Mouse (Mus musculus): ENCODE measurements around the gene Shisa5. TPM values are rescaled to one million over a fixed set of nuclear protein-coding genes. Genes with fewer than 3 reads are reported as not detected.

The Shisa5 gene
- polyA plus RNA-seq, 1 experiment from 2014 or later: 23.2 TPM

GRCm38 (mm10) chr9:109060898-109061295 is 22.5 kb downstream of the Shisa5 start:
- WGBS (ENCODE audit: insufficient replicate concordance): 80% methylated on average over 5 of the region's 5 CpGs
- H3K36me3 ChIP-seq (ENCODE audit: control insufficient read depth, insufficient read depth): peaks cover 9% of the 10 kb centered on the region

GRCm38 (mm10) chr9:109068095-109068735 is 29.9 kb downstream of the Shisa5 start:
- Histone ChIP-seq H3K27me3 (ENCODE audit: control insufficient read depth, insufficient read depth, low read depth, low read length) (no peaks in the 10 kb centered on the region), H3K4me2 (ENCODE audit: low read depth, low read length) (no peak overlapping the region), H3K9me3 (replicated peaks; ENCODE audit: control insufficient read depth, low read length) (no peaks in the 10 kb centered on the region), H3K4me1 (ENCODE audit: control insufficient read depth, low read depth, low read length) (peaks cover 7% of the 10 kb centered on the region), H3K36me3 (ENCODE audit: control insufficient read depth, insufficient read depth) (peaks cover 14% of the 10 kb centered on the region), H3K4me3 (ENCODE audit: low read depth, low read length) (no peak overlapping the region), H3K9ac (ENCODE audit: low read depth, low read length) (no peak overlapping the region), H3K27ac (ENCODE audit: low read length) (no peak overlapping the region)
- peak; percentile 48; the same call in 1 of the 2 replicates for ATAC-seq (ENCODE audit: low read depth)
- WGBS (ENCODE audit: insufficient replicate concordance): 85% methylated on average over 3 of the region's 3 CpGs

More at GRCm38 (mm10) chr9:109060898-109061295, 22.5 kb downstream of the Shisa5 start:
- Histone ChIP-seq H3K9ac (ENCODE audit: low read depth, low read length) (no peak overlapping the region), H3K4me3 (ENCODE audit: low read depth, low read length) (no peak overlapping the region), H3K27me3 (ENCODE audit: control insufficient read depth, insufficient read depth, low read depth, low read length) (no peaks in the 10 kb centered on the region), H3K4me1 (ENCODE audit: control insufficient read depth, low read depth, low read length) (peaks cover 13% of the 10 kb centered on the region), H3K4me2 (ENCODE audit: low read depth, low read length) (no peak overlapping the region), H3K9me3 (replicated peaks; ENCODE audit: control insufficient read depth, low read length) (no peaks in the 10 kb centered on the region), H3K27ac (ENCODE audit: low read length) (no peak overlapping the region)
- no peak for ATAC-seq (ENCODE audit: low read depth)

DNA sequence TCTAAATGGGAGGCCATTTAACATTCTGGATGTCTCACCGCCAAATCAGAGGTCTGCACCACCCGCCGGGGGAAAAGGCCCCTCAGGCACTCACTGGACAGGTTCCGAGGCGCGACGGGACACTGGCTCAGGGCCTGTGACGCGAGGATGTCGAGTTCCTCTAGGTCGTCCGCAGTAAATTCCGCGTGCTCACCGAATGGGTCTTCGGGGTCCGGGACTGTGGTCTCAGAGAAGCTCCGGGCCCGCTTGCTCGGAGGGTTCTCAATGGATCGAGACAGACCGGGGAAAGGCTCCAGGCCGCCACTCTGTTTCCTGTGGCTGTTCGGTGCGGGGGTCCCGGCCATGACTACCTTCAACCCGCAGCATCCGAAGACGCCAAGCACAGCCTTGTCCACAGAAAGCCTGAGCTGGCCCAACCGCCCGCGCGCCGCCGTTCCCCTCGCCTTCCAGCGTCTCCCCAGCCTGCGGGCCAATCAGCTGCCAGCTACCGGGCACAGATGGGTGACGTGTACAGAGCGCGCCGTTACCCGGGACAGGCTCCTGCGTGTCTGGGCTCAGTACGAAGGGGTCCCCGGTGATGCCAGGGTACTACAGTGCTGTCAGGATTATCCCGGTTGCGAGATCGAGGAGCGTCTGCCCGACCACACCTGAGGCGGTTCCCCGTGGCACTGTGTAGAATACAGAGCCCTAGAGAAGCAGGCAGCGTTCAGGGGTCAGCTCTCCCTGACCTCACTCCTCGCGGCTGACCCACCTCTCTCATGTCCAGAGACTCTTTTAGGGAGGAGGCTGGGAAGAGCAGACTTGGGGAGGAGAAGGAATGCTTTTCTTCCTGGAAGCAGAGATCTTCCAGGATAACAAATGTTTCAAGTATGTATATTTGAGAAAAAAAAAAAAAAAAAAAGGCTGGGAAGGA is 35.6 kb downstream of the Shisa5 start, which contains the start of gene Atrip:
Gene Atrip (minus strand): TSS at position 464 of the 913 bp plus-strand sequence.
- peak within 1 kb of the TSS; percentile 86 for H3K4me3 ChIP-seq (ENCODE audit: low read depth, low read length)
- peak within 1 kb of the TSS; percentile 86 for H3K9ac ChIP-seq (ENCODE audit: low read depth, low read length)
- H3K4me1 ChIP-seq (ENCODE audit: control insufficient read depth, low read depth, low read length): peaks cover 13% of the 10 kb centered on the region
- no peaks in the 10 kb centered on the region for H3K9me3 ChIP-seq (replicated peaks; ENCODE audit: control insufficient read depth, low read length)
- peak; percentile 100 for ATAC-seq (ENCODE audit: low read depth)
- H3K4me2 ChIP-seq (ENCODE audit: low read depth, low read length): peak within 1 kb of the TSS; percentile 98
- H3K27me3 ChIP-seq (ENCODE audit: control insufficient read depth, insufficient read depth, low read depth, low read length): no peaks in the 10 kb centered on the region
- H3K36me3 ChIP-seq (ENCODE audit: control insufficient read depth, insufficient read depth): peaks cover 6% of the 10 kb centered on the region
- H3K27ac ChIP-seq (ENCODE audit: low read length): peak within 1 kb of the TSS; percentile 62
- under 1% methylated on average over 57 of the region's 57 CpGs for WGBS (ENCODE audit: insufficient replicate concordance)

- H3K27me3 ChIP-seq (ENCODE audit: control insufficient read depth, insufficient read depth, low read depth, low read length): no peaks in the 10 kb centered on the region
- H3K4me1 ChIP-seq (ENCODE audit: control insufficient read depth, low read depth, low read length): peaks cover 21% of the 10 kb centered on the region
- H3K4me2 ChIP-seq (ENCODE audit: low read depth, low read length): peak overlapping the region; percentile 76
- H3K36me3 ChIP-seq (ENCODE audit: control insufficient read depth, insufficient read depth): 0 out of 2 replicates have a peak, but pooled peaks cover 5% of the 10 kb centered on the region
- no peak overlapping the region for H3K4me3 ChIP-seq (ENCODE audit: low read depth, low read length)
- no peaks in the 10 kb centered on the region for H3K9me3 ChIP-seq (replicated peaks; ENCODE audit: control insufficient read depth, low read length)
- H3K9ac ChIP-seq (ENCODE audit: low read depth, low read length): no peak overlapping the region
- WGBS (ENCODE audit: insufficient replicate concordance): 80% methylated on average over 3 of the region's 3 CpGs
- H3K27ac ChIP-seq (ENCODE audit: low read length): no peak overlapping the region
- no peak for ATAC-seq (ENCODE audit: low read depth)
Observed at GRCm38 (mm10) chr9:109080516-109080915, 42.2 kb downstream of the Shisa5 start.

- H3K4me2 ChIP-seq (ENCODE audit: low read depth, low read length): peak overlapping the region; percentile 76
- H3K9ac ChIP-seq (ENCODE audit: low read depth, low read length): peak overlapping the region; percentile 86
- no peaks in the 10 kb centered on the region for H3K9me3 ChIP-seq (replicated peaks; ENCODE audit: control insufficient read depth, low read length)
- H3K27ac ChIP-seq (ENCODE audit: low read length): peak overlapping the region; percentile 53
- H3K4me3 ChIP-seq (ENCODE audit: low read depth, low read length): peak overlapping the region; percentile 83
- WGBS (ENCODE audit: insufficient replicate concordance): 2% methylated on average over 11 of the region's 11 CpGs
- 0 out of 2 replicates have a peak, but pooled peaks cover 5% of the 10 kb centered on the region for H3K36me3 ChIP-seq (ENCODE audit: control insufficient read depth, insufficient read depth)
- no peaks in the 10 kb centered on the region for H3K27me3 ChIP-seq (ENCODE audit: control insufficient read depth, insufficient read depth, low read depth, low read length)
- peak; percentile 1; the same call in 1 of the 2 replicates for ATAC-seq (ENCODE audit: low read depth)
- H3K4me1 ChIP-seq (ENCODE audit: control insufficient read depth, low read depth, low read length): peaks cover 21% of the 10 kb centered on the region
Observed at GRCm38 (mm10) chr9:109081749-109082123, 43.4 kb downstream of the Shisa5 start.

DNA sequence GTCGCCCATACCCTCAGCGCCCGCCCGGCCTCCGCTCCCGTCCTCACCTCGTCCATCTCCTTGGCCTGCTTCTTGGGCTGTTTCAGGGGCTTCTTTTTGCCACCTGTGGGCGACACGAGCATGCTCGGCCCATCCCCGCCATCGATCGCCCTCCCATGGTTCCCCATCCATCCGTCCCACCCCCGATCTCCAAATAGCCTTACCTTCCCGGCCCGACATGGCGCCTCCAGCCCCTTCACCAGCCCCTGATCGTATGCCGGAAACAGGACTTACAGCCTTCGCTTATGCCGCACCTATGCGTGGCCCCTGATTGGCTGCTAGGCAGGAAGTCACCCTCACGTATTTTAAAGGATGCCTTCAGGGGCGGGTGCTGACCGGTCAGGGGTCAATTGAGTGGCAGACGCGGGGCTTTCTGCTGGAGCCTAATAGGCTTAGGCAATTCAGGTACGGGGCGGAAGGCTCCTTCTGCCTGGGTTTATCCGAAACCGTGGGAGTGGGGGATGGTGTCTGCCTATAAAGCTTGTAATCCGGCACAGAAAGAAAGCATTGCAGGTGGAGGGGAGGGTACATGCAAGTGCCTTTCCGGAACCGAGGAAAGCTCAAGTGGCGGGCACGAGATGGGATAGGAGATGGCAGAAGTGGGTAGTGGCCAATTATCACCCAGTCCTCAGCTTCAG is 43.9 kb downstream of the Shisa5 start, which contains the start of the genes Ccdc51 and Tma7:
Gene Ccdc51 (plus strand): TSS at position 370 of the 677 bp plus-strand sequence.
Gene Tma7 (minus strand): TSS at position 464 of the 677 bp plus-strand sequence.
- under 1% methylated on average over 37 of the region's 37 CpGs for WGBS (ENCODE audit: insufficient replicate concordance)

DNA sequence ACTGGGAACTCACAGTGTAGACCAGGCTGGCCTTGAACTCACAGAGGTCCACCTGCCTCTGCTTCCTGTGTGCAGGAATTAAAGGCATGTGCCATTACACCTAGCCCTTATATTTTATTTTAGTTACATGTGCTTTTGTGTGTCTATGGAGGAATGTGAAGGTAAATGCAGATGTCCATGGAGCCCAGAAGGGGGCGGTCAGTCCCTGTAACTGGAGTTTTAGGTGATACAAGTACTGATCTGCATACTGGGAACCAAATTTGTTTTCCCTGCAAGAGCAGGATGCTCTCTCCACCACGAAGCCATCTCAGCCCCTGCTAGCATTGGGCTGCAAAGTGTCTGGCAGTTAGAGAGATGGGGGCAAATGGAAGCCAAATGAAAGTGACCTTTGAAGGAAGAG is 46.6 kb downstream of the Shisa5 start:
- H3K36me3 ChIP-seq (ENCODE audit: control insufficient read depth, insufficient read depth): 0 out of 2 replicates have a peak, but pooled peaks cover 2% of the 10 kb centered on the region
- H3K4me1 ChIP-seq (ENCODE audit: control insufficient read depth, low read depth, low read length): peaks cover 24% of the 10 kb centered on the region
- ATAC-seq (ENCODE audit: low read depth): no peak
- no peak overlapping the region for H3K4me3 ChIP-seq (ENCODE audit: low read depth, low read length)
- H3K27me3 ChIP-seq (ENCODE audit: control insufficient read depth, insufficient read depth, low read depth, low read length): no peaks in the 10 kb centered on the region
- no peak overlapping the region for H3K27ac ChIP-seq (ENCODE audit: low read length)
- 20% methylated on average over 2 of the region's 2 CpGs for WGBS (ENCODE audit: insufficient replicate concordance)
- H3K4me2 ChIP-seq (ENCODE audit: low read depth, low read length): no peak overlapping the region
- H3K9ac ChIP-seq (ENCODE audit: low read depth, low read length): no peak overlapping the region
- H3K9me3 ChIP-seq (replicated peaks; ENCODE audit: control insufficient read depth, low read length): no peaks in the 10 kb centered on the region

More for the DNA sequence above, 43.9 kb downstream of the Shisa5 start, which contains the start of the genes Ccdc51 and Tma7:
- Histone ChIP-seq H3K9ac (ENCODE audit: low read depth, low read length) (peak within 1 kb of the TSS; percentile 86), H3K4me1 (ENCODE audit: control insufficient read depth, low read depth, low read length) (peaks cover 21% of the 10 kb centered on the region), H3K27ac (ENCODE audit: low read length) (peak within 1 kb of the TSS; percentile 75), H3K9me3 (replicated peaks; ENCODE audit: control insufficient read depth, low read length) (no peaks in the 10 kb centered on the region), H3K36me3 (ENCODE audit: control insufficient read depth, insufficient read depth) (0 out of 2 replicates have a peak, but pooled peaks cover 5% of the 10 kb centered on the region), H3K4me2 (ENCODE audit: low read depth, low read length) (peak within 1 kb of the TSS; percentile 76), H3K4me3 (ENCODE audit: low read depth, low read length) (peak within 1 kb of the TSS; percentile 83), H3K27me3 (ENCODE audit: control insufficient read depth, insufficient read depth, low read depth, low read length) (no peaks in the 10 kb centered on the region)
- ATAC-seq (ENCODE audit: low read depth): peak; percentile 99

DNA sequence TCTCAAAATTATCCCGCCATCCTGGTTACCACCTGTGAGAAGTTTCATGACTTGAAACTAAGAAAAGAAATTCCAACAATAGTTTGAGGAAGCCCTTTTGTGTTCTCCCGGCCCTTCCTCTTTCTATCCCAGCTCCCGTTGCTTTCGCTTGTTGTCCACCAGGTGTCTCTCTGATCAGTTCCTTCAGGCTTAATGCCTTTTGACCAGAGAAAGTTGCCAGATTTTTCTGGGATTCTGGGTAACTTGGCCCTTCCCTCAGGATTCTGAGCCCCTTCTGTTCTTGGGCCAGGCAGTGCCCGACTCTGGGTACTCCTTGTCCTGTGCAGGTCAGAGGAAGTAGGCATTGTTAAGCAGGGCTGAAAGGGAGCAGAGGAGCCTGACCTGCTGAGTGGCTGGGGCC is 49.6 kb downstream of the Shisa5 start:
- no peak overlapping the region for H3K4me3 ChIP-seq (ENCODE audit: low read depth, low read length)
- no peak overlapping the region for H3K9ac ChIP-seq (ENCODE audit: low read depth, low read length)
- WGBS (ENCODE audit: insufficient replicate concordance): 28% methylated on average over 5 of the region's 5 CpGs
- peaks cover 10% of the 10 kb centered on the region for H3K4me1 ChIP-seq (ENCODE audit: control insufficient read depth, low read depth, low read length)
- H3K36me3 ChIP-seq (ENCODE audit: control insufficient read depth, insufficient read depth): no peaks in the 10 kb centered on the region; the same call in 1 of the 2 replicates
- no peaks in the 10 kb centered on the region for H3K27me3 ChIP-seq (ENCODE audit: control insufficient read depth, insufficient read depth, low read depth, low read length)
- H3K9me3 ChIP-seq (replicated peaks; ENCODE audit: control insufficient read depth, low read length): no peaks in the 10 kb centered on the region
- no peak overlapping the region for H3K27ac ChIP-seq (ENCODE audit: low read length)
- ATAC-seq (ENCODE audit: low read depth): no peak
- H3K4me2 ChIP-seq (ENCODE audit: low read depth, low read length): no peak overlapping the region
